Mouse (Mus musculus) testis, adult 2 months (tissue): ENCODE measurements around the gene Spin2-ps6. TPM values are rescaled to one million over a fixed set of nuclear protein-coding genes. Genes with fewer than 3 reads are reported as not detected.
"Not testable (repeated sequence)": the region's sequence is repeated elsewhere in the genome, so short reads cannot be mapped to it uniquely, and the experiment has no call there.

Source experiments
- H3K27ac ChIP-seq: fragments of 200-500 bp; 2 replicates; pipeline ENCODE4 v1.5.1; 2012; ENCODE audit warnings: low read depth, low read length; ENCODE audit not compliant: control insufficient read depth, insufficient read depth
- H3K27me3 ChIP-seq: fragments of 200-500 bp; 2 replicates; pipeline ENCODE4 v1.6.1; 2012; ENCODE audit warnings: mild to moderate bottlenecking, low read length, moderate library complexity; ENCODE audit not compliant: control insufficient read depth, insufficient read depth
- H3K36me3 ChIP-seq: fragments of 200-500 bp; 2 replicates; pipeline ENCODE4 v1.6.1; 2012; ENCODE audit warnings: mild to moderate bottlenecking, low read length; ENCODE audit not compliant: control insufficient read depth, insufficient read depth
- H3K4me1 ChIP-seq: fragments of 200-500 bp; 2 replicates; pipeline ENCODE4 v1.6.1; 2012; ENCODE audit warnings: low read length; ENCODE audit not compliant: control insufficient read depth, insufficient read depth
- H3K4me3 ChIP-seq: fragments of 200-500 bp; 2 replicates; pipeline ENCODE4 v1.5.1; 2012; ENCODE audit warnings: low read depth, mild to moderate bottlenecking, low read length, moderate library complexity, mixed read lengths; ENCODE audit not compliant: control insufficient read depth
- polyA plus RNA-seq: library from polyadenylated mRNA; depleted of rRNA; stranded (reverse); fragments of >200 nt; gene quantifications from 2 replicates; pipeline ENCODE4 v1.2.3, GENCODE M21; 2012; rRNA removed

Spin2-ps6 gene
- 0.42 and 0.67 TPM in 2 replicates for polyA plus RNA-seq

- H3K4me3 ChIP-seq, H3K36me3 ChIP-seq, H3K27ac ChIP-seq, H3K27me3 ChIP-seq, H3K4me1 ChIP-seq: not testable (repeated sequence)
Observed at GRCm38 (mm10) chrX:33234569-33234968, at the start of gene Spin2-ps6. Gene Spin2-ps6, plus strand, starts transcription at chrX:33234869.

Other genes starting within 250 kb of the Spin2-ps6 start
- 0.26 and 0.85 TPM in 2 replicates for gene Btbd35f12, start 78.5 kb downstream of the Spin2-ps6 start, polyA plus RNA-seq